Mouse (Mus musculus) C2C12 (cell line): ENCODE measurements around the gene Cd320. TPM values are rescaled to one million over a fixed set of nuclear protein-coding genes. Genes with fewer than 3 reads are reported as not detected.

ENCODE experiments used
- H3K27me3 ChIP-seq: one replicate; pipeline ENCODE4 v1.6.1; 2011; ENCODE audit not compliant: control insufficient read depth, insufficient read depth, insufficient read length
- H3K36me3 ChIP-seq: one replicate; pipeline ENCODE4 v1.6.1; 2011; ENCODE audit not compliant: control insufficient read depth, insufficient read depth
- H3K4me3 ChIP-seq: one replicate; pipeline ENCODE4 v1.5.1; 2011; ENCODE audit warnings: mild to moderate bottlenecking, control low read depth; ENCODE audit not compliant: poor library complexity, insufficient read depth, severe bottlenecking
- H3K79me2 ChIP-seq: one replicate; pipeline ENCODE4 v1.6.1; 2011; ENCODE audit not compliant: control insufficient read depth, insufficient read depth
- H3K79me3 ChIP-seq: one replicate; pipeline ENCODE4 v1.6.1; 2011; ENCODE audit warnings: low read depth, control low read depth
- H3ac ChIP-seq: one replicate; pipeline ENCODE3; 2011; ENCODE audit warnings: low read depth; ENCODE audit not compliant: control insufficient read depth, insufficient read length
- CEBPB ChIP-seq: IDR thresholded peaks from one replicate; pipeline ENCODE4 v1.6.1; 2011; ENCODE audit warnings: low read depth, mild to moderate bottlenecking, control low read depth, moderate library complexity
- CTCF ChIP-seq: IDR thresholded peaks from one replicate; pipeline ENCODE4 v1.5.1; 2011; ENCODE audit not compliant: control insufficient read depth, insufficient read depth, insufficient read length
- FOSL1 ChIP-seq: IDR thresholded peaks from one replicate; pipeline ENCODE4 v1.8.0; 2011; ENCODE audit warnings: mild to moderate bottlenecking, low read length; ENCODE audit not compliant: poor library complexity, insufficient read depth, severe bottlenecking
- MAX ChIP-seq: IDR thresholded peaks from one replicate; pipeline ENCODE4 v1.6.1; 2011; ENCODE audit warnings: mild to moderate bottlenecking, control low read depth
- MYOD1 ChIP-seq: IDR thresholded peaks from one replicate; pipeline ENCODE4 v1.6.1; 2011; ENCODE audit warnings: low read depth; ENCODE audit not compliant: control insufficient read depth, insufficient read length
- MYOG ChIP-seq: IDR thresholded peaks from one replicate; pipeline ENCODE4 v1.6.1; 2011; ENCODE audit not compliant: control insufficient read depth, insufficient read length; ENCODE audit errors: extremely low read depth
- USF1 ChIP-seq: IDR thresholded peaks from one replicate; pipeline ENCODE4 v1.6.1; 2011; ENCODE audit warnings: low read depth, mild to moderate bottlenecking, control low read depth, moderate library complexity
- polyA plus RNA-seq: library from polyadenylated mRNA; unstranded; fragments of >200 nt; fragmentation: generic; extraction: Trizol; gene quantifications from one replicate; pipeline ENCODE4 v1.2.1, GENCODE M21; 2012; ENCODE audit warnings: missing spikeins

The Cd320 gene
- polyA plus RNA-seq, 1 experiment = 77.8 TPM

GRCm38 (mm10) chr17:33828892-33829291, 14.0 kb upstream of the Cd320 start:
- Histone ChIP-seq H3K36me3 (peaks cover 44% of the 10 kb centered on the region), H3K79me2 (peaks cover 48% of the 10 kb centered on the region), H3K4me3 (no peak overlapping the region), H3ac (no peak overlapping the region), H3K27me3 (no peaks in the 10 kb centered on the region), H3K79me3 (peaks cover 31% of the 10 kb centered on the region)
- TF ChIP-seq MAX (no peak), CEBPB (no peak), USF1 (no peak), FOSL1 (no peak), MYOD1 (no peak), CTCF (no peak), MYOG (no peak)

GRCm38 (mm10) chr17:33829561-33829960, 13.3 kb upstream of the Cd320 start:
- Histone ChIP-seq H3K27me3 (no peaks in the 10 kb centered on the region), H3K79me2 (peaks cover 46% of the 10 kb centered on the region), H3K79me3 (peaks cover 28% of the 10 kb centered on the region), H3K36me3 (peaks cover 51% of the 10 kb centered on the region), H3ac (no peak overlapping the region), H3K4me3 (no peak overlapping the region)
- no peak for TF ChIP-seq FOSL1

- H3K27me3 ChIP-seq = no peaks in the 10 kb centered on the region
Observed at GRCm38 (mm10) chr17:33844196-33844595, 1.3 kb downstream of the Cd320 start.

GRCm38 (mm10) chr17:33848139-33848538, 5.2 kb downstream of the Cd320 start:
- Histone ChIP-seq H3K79me2 (peaks cover 10% of the 10 kb centered on the region), H3K4me3 (no peak overlapping the region), H3K79me3 (no peaks in the 10 kb centered on the region), H3K36me3 (no peaks in the 10 kb centered on the region), H3K27me3 (no peaks in the 10 kb centered on the region), H3ac (no peak overlapping the region)
- TF ChIP-seq CTCF = no peak
- TF ChIP-seq USF1 = no peak
- TF ChIP-seq CEBPB = no peak
- no peak for TF ChIP-seq FOSL1
- no peak for TF ChIP-seq MAX

More at GRCm38 (mm10) chr17:33844196-33844595, 1.3 kb downstream of the Cd320 start:
- TF ChIP-seq MAX = no peak
- TF ChIP-seq CEBPB = no peak
- TF ChIP-seq USF1 = no peak
- no peak for TF ChIP-seq FOSL1
- TF ChIP-seq MYOD1 = no peak
- no peak for TF ChIP-seq MYOG
- TF ChIP-seq CTCF = no peak
- H3K79me3 ChIP-seq = no peaks in the 10 kb centered on the region
- H3K36me3 ChIP-seq = peaks cover 12% of the 10 kb centered on the region
- H3K4me3 ChIP-seq = no peak overlapping the region
- H3ac ChIP-seq = no peak overlapping the region
- peaks cover 10% of the 10 kb centered on the region for H3K79me2 ChIP-seq

GRCm38 (mm10) chr17:33851331-33851730, 8.4 kb downstream of the Cd320 start:
- no peaks in the 10 kb centered on the region for H3K36me3 ChIP-seq
- H3K79me3 ChIP-seq = no peaks in the 10 kb centered on the region
- no peak for TF ChIP-seq CEBPB
- TF ChIP-seq MYOG = no peak
- no peak for TF ChIP-seq CTCF
- TF ChIP-seq FOSL1 = no peak
- TF ChIP-seq MAX = no peak
- TF ChIP-seq MYOD1 = no peak
- TF ChIP-seq USF1 = no peak
- H3K79me2 ChIP-seq = no peaks in the 10 kb centered on the region
- no peak overlapping the region for H3K4me3 ChIP-seq
- H3ac ChIP-seq = no peak overlapping the region
- H3K27me3 ChIP-seq = no peaks in the 10 kb centered on the region

GRCm38 (mm10) chr17:33857816-33858215, 14.9 kb downstream of the Cd320 start:
- no peaks in the 10 kb centered on the region for H3K27me3 ChIP-seq
- H3ac ChIP-seq = no peak overlapping the region
- H3K79me2 ChIP-seq = no peaks in the 10 kb centered on the region
- H3K4me3 ChIP-seq = no peak overlapping the region
- H3K36me3 ChIP-seq = no peaks in the 10 kb centered on the region
- H3K79me3 ChIP-seq = no peaks in the 10 kb centered on the region
- TF ChIP-seq CTCF (no peak), CEBPB (no peak), FOSL1 (no peak), MYOG (no peak), USF1 (no peak)
